Mouse (Mus musculus): ENCODE measurements around the gene Heca.
"Not testable (repeated sequence)": the region's sequence is repeated elsewhere in the genome, so short reads cannot be mapped to it uniquely, and the experiment has no call there.

Heca gene

GRCm38 (mm10) chr10:17878002-17878919 lies 69.6 kb downstream of the Heca start:
- no peak for DNase-seq

GRCm38 (mm10) chr10:17869822-17870662 lies 77.8 kb downstream of the Heca start:
- peak; percentile 42 for DNase-seq

GRCm38 (mm10) chr10:17860701-17861480 lies 87.0 kb downstream of the Heca start:
- no peak for DNase-seq

GRCm38 (mm10) chr10:17857647-17858261 lies 90.1 kb downstream of the Heca start:
- no peak for DNase-seq

GRCm38 (mm10) chr10:17844781-17845537 lies 102.9 kb downstream of the Heca start:
- no peak for DNase-seq

- DNase-seq, result no peak
These were observed 105.8 kb downstream of the Heca start for GRCm38 (mm10) chr10:17842030-17842429.

- DNase-seq, result no peak
These were observed 111.6 kb downstream of the Heca start for GRCm38 (mm10) chr10:17836275-17836674.

GRCm38 (mm10) chr10:17835031-17835430 lies 112.8 kb downstream of the Heca start:
- DNase-seq, result no peak

- no peak for DNase-seq
These were observed 116.8 kb downstream of the Heca start for GRCm38 (mm10) chr10:17831041-17831440.

- DNase-seq, result no peak
These were observed 118.7 kb downstream of the Heca start for GRCm38 (mm10) chr10:17829205-17829604.

GRCm38 (mm10) chr10:17827391-17827790 lies 120.5 kb downstream of the Heca start:
- no peak for DNase-seq

- not testable (repeated sequence) for DNase-seq
These were observed 127.4 kb downstream of the Heca start for GRCm38 (mm10) chr10:17820422-17820821.
